Mouse (Mus musculus): Measurements from ENCODE around the gene Serpina3n.

GRCm38 (mm10) chr12:104422615-104423392, 16.3 kb downstream of the Serpina3n start:
- TF ChIP-seq EP300 (IDR thresholded peaks at IDR 0.05; ENCODE audit: insufficient read depth, low read depth, low read length) (no peak), CTCF (IDR thresholded peaks at IDR 0.05; ENCODE audit: low read depth, low read length) (no peak), POLR2A (IDR thresholded peaks at IDR 0.05; ENCODE audit: insufficient read depth, low read length) (no peak)

Measured in ES-Bruce4 (cell line).